Mouse (Mus musculus): ENCODE data around the gene Cldn10.
"Not testable (repeated sequence)": the region's sequence is repeated elsewhere in the genome, so short reads cannot be mapped to it uniquely, and the experiment has no call there.

Gene Cldn10

DNA sequence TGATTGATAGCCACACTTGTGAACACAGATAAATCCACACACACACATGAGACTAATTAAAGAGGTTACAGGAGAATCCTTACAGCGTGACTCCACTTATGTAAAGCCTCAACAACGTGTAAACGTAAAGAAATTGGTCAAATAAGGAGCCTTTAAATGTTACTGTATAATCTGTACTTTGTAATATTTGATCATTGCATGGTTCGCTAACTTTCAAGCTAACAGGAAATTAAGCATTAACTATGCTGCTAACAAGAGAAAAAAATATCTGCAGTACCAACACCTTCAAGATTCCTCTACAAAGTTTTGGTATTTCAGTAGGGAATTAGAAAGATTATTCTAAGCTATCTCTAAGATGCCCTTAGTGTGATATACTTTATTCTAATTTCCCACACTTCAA, at the start of gene Cldn10:
TSS of gene Cldn10 (plus strand) at position 288 of the 400 bp plus-strand sequence.
- DNase-seq = no peak

DNA sequence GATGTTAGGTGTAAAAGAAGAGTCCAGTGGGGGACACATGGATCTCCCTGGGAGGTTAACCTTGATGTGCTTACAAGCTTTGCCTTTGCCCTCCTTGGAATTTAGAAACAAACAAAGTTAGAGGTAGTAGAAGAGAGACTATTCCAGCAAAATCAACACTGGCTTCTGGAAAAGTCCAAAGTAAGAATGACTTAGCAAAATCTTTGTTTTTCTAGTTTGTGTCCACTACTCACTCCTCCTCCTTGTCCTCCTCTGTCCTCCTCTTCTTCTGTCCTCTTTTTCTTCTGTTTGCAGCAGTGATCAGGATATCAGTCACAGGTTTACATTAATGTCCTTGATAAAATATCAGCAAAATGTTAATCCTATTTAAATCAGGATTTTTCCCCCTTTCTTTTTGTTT, 45.9 kb upstream of the Cldn10 start:
- DNase-seq = no peak

DNA sequence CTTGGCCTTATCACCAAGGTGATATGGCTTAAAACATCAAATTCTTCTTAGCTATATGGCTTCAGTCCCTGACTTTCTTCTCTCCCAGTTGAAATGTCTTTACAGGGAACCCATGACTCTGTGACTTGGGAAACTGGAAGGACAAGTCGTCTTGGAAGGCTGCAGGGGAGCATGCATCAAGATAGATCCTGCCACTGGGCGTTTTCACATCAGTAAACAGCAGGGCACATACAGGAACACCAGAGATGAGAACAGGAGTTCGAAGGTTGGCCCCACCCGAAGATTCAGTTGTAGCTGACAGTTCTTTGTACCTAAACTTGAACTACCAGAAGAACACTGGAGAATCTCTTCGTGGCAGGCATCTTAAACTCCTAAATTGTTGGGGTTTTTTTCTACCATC, 44.8 kb upstream of the Cldn10 start:
- DNase-seq = no peak

DNA sequence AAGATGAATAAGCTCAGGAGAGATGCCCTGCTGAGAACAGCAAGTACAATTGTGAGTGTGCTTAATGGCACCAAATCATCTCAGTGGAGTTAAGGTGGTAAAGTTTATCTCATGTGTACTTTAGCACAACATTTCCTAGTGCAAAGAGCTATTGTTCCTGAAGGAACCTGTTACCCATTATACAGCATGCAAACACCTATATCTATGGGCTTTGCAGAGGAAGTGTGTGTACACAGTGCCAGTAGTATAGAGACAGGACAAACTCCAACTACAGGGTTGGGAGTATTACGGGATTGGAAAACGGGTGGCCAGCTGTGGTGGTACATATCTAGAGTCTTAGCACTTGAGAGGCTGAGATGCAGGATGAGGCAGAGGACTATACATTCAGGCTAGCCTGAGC, 38.6 kb upstream of the Cldn10 start:
- DNase-seq = no peak

DNA sequence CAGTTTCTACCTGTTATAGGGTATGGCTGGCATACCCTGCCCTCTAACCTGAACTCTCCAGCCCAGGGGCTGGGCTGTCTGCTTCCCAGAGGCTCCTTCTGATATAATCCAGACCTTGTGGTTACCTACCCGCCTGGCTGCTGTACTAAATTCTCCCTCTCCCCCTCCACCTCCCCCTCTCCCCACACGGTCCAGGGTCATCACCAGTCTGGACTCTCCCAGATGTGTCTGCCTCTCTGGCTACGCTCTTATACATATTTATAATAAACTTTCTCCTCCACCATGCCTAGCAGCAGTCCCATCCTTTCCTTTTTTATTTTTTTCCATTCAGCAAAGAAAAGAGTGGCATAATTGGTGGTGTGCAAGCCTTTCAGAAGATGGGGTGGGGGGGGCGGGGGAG, 38.0 kb upstream of the Cldn10 start:
- DNase-seq = no peak

DNA sequence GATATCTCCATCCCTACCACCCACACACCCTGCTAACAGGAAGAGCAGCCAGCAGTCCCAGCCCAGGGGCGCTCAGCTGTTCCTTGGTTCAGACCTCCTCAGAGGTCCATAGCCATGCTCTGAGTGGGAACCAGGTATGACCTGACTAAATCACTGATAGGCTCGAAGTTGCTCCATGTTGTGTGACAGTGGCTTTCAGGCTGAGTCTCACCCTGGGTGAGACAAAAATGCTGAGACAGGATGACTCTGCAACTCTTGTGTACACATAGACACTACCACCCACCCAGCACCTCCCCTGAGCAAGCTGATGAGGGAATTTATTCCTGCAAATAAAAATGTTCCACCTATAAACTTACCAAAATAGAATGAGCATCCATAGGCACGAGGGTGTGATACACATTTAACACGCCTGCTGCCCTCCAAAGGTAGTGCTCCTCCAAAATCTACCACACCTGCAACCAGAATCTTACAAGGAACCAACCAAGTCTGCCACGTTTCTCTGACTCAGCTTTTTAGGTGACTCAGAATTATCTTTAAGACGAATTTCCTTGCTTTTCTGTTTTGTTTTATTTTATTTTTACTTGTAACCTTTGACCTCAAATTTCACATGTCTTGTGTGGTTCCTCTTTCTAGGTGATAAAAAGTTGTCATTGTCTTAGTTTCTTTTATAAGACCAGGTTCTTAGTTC, 37.1 kb upstream of the Cldn10 start:
- no peak for DNase-seq

DNA sequence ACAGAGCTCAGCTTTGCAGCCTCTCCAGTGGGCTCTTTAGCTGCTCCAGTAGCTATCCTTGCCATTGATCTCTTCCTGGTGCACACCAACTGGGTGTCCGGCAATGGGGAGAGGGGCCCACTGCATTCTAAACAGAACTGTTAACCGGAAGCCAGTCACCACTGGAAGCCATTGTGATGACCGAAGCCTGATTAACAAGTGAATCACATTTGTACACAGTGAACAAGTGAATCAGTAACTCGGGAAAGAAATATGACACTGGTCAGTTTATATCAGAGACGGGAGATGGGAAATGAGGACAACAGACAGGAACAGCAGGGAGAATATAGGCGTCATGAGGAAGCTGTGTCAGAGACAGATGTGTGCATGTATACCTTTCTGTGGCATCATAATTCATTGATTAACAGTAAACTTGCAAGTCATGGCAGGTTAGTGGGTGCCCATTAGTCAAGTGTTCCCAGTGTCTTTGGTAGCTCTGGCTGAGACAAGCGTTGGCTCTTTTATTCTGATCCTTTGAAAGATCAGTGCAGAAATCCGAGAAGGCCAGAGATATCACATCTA, 36.4 kb upstream of the Cldn10 start:
- DNase-seq = no peak

DNA sequence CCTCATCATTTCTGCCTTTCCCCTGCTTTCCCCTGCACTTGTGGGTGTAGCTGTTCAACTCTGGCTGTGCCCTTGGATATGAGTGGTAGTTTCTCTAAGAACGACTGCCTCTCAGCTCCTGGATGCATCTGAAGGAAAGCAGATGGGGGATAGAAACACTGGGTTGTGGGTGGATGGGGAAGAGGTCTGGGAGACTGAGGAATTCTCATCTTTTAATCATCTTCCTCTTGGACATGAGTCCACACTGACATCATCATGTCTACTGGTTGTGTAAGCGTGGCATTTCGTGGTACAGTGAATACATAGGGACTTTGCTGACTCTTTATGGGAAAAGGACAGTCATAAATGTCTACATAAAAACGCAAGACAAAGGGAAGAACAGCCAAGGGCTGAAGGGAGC, 31.7 kb upstream of the Cldn10 start:
- DNase-seq = no peak

DNA sequence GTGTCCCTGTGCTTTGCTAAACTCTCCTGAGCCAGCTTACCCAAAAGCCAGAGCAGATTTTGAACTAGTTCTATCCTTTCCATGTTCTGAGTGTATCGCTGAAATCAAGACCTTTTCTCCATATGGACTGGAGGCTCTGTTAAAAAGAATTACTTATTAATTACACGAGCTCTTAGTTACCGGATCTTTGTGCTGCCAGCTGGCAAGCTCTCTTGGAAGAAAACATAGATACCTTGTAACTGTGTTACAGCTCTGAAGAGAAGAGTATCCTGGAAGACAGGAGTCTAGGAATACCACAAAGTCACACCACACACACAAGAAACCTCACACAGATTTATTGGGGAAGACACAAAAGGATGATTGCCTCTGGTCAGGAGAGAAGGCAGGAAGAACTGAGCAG, 31.1 kb upstream of the Cldn10 start:
- DNase-seq = no peak

DNA sequence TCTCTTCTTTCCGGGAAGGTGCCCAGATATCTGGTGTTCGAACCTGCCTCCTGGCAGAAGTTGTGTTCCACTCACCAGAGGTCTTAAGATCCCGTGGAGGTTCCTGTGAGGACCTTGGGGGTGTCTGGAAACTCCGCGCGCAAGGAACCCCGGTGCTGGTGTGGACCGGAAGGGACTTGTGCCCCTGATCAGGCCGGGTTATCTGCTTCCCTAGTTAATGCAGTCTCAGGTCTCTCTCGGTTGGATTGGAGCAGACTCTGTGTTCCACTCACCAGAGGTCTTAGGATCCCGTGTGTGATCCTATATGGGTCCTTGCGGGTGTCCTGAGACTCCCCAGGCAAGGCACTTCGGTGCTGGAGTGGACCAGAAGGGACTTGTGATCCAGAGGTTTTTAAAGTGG, 24.3 kb upstream of the Cldn10 start:
- not testable (repeated sequence) for DNase-seq

DNA sequence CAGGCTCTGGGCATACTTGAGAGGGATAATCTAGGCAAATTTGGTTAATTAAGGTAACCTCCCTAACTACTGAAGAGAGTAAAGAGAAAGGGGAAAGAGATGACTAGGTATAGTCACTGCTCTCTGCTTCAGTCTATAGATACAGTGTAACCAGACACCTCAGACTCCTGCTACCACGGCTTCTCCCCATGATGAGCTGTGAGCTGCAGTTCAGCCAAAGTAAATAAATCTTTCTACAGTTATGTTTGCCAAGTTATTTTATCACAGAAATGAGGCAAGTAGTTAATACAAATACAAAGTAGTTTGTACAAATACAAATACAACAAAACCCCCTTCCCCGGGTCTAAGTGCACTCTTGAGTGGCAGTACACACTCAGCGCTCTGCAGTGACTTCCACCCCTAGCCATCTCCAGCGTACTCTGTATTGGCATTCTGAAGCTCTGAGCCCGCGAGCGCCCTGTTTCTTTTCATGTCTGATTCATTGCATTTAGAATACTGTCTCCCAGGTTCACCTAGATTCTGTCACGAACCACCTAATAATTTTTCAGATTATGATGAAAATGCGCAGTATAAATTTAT, 23.7 kb upstream of the Cldn10 start:
- no peak for DNase-seq

DNA sequence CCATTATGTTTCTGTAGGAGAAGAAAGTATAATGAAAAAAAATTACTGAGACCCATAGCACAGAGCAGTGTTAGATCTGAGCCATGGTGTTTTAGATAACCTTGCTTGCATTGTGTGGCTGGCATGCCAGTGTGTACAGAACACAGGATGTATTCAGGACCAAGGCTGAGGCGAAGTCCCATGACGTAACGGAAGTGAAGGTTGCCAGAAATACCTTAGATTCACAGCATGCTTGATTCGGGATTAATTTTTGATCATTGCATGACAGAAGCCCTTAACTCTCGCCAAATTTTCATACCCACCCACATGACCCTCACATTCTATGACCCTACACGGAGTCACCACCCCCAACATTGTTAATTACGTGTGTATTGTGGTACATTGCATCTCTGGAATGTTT, 22.4 kb upstream of the Cldn10 start:
- DNase-seq = peak in 1 of 2 experiments; percentile 28

DNA sequence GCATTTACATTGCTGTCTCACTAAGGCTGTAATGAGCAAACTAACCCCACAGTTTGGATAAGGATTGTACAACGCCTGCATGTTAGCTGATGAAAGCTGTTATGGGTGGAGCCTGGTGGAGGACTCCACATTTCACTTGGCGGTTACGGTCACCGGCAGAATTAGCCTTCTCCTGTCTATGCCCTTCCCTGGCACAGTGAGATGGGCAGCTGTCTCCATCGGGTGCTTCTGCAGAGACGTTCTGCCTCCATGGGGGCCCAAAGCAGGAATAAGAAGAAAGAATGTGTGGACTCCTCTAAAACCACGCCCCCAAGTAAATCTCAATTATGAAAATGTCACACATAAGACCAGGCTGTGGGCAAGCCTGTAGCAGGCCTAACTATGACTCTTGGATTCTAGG, 21.8 kb upstream of the Cldn10 start:
- DNase-seq = no peak

DNA sequence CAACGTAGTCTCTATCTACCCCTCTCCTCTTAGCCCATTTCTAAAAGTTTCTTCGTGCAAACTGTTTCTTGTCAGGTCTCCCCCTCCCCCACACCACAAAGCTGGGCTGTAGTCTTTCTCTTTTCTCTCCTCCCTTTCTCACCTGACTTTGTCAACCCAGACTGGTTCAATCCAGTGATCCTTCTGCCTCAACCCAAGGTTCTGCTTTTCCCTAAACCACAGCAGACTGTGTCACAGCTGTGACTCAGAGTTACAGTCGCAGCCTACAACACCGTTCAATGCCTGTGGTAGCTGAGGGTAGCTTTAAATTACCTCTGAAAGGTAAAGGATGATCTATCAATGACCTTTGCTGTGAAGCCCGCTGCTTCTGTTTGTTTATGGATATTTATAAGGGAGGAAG, 21.3 kb upstream of the Cldn10 start:
- DNase-seq = no peak

DNA sequence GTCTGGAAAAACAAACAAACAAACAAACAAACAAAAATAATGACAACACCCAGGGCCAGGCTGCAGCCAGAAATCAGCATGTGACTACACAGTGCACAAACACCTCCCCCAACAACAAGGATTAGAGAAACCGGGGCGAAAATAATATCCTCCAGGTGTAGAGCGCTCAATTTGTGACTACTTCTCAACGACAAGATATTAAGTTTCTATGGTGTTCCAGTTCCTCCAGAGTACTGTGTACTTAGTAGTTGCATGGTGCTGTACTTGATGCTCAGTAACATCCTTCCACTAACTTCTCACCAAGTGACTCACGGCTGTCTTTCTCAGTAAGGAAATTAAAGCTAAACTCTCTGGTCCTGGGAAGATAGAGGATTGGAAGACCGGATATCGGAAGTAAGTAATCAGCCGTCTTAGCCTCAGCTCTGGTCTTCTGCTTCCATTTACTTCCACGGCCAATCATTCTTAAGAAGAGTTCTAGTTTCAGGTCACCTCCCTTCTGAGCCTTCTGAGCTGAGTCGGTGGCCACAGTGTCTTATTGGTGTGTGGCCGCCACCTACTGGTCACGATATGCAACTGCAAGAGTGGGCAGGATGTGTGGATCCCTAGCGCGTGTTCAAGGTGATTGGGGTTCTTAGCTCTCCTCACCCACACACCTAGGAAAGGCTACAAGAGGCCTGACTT, 19.9 kb upstream of the Cldn10 start:
- DNase-seq = peak; percentile 86

DNA sequence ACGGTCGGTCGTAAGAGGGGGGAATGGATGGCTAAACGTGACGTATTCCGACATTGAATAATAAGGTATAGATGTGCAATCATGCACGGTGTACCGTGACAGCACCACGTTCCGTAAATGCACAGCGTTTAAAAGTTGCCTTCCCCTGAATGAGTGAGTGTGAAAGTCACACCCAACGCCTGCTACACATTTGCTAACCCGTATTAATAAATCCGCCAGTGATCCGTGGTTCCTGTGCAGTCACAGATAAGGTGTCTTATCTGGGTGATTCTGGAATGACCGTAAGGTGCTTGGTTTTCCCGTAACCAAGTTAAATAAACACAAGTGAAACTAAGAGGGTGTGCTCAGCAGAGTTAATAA, 19.4 kb upstream of the Cldn10 start:
- DNase-seq = no peak

DNA sequence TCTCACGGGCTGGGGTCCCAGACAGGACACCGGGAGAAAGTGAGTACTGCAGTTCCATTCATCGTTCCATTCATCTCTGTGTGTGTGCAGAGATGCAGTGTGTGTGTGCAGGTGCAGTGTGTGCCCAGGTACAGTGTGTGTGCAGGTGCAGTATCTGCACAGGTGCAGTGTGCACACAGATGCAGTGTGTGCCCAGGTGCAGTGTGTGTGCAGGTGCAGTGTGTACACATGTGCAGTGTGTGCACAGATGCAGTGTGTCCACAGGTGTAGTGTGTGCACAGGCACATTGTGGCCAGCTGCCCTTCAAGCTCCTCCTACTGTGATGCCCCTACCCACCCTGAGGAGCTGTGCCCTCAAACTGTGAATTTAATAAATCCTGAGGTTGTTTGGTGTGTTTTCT, 14.0 kb upstream of the Cldn10 start:
- DNase-seq = no peak

DNA sequence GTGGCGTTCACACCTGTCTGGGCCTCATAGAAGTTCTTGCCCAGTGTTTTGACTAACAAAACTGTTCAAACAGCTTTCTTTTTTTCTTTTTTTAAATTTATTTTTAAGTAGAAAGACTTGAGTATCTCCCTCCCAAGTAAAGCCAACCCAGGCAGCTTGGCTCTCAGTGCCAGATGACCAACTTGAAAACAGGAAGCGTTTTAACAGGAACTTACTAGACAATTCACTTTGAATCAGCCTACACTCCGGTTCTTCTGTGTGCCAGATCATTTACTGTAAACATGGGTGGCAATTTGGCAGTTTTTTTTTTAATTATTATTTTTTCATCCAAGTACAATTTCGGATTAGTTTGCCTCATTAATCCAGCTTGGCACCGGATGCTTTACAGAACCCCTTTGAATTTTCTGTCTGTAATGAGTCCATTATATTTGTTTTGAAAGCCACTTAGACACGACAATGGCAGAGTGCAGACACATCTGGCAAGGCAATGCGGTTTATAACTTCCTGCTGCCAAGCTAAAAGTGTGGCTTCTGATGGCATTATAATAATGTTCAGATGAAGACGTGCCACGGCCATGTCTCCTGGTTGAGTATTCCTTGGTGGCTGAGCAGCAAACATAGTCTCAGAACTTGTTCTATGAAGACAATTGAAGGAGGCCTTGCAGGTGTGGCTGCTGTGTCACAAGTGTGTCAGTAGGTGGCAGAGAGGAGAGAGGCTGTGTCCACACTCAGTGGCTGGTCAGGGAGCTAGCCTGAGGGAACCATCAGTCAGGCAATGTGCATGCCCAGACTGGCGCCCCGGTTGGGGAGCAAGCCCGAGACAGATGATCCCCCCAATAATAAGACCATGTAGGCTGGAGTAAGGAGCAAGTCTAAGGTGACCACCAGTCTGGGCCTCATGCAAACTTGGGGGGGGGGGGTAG, 12.9 kb upstream of the Cldn10 start:
- peak in 1 of 2 experiments; percentile 19 for DNase-seq

DNA sequence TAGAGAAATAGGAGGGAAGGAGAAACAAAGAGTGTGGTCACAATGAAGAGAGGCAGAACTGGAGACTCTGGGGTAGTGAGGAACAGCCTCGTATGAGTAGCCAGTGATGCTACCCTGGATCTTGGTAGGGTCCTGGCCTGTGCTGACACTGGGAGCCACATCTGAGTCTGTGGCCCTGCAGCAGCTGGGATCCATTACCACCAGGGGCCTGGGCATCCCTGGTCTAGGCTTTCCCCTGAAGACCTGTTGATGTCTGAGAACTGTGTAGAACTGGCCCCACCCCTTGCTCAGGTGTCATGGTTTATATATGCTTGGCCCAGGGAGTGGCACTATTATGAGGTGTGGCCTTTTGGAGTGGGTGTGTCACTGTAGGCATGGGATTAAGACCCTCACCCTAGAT, 12.2 kb upstream of the Cldn10 start:
- no peak for DNase-seq

DNA sequence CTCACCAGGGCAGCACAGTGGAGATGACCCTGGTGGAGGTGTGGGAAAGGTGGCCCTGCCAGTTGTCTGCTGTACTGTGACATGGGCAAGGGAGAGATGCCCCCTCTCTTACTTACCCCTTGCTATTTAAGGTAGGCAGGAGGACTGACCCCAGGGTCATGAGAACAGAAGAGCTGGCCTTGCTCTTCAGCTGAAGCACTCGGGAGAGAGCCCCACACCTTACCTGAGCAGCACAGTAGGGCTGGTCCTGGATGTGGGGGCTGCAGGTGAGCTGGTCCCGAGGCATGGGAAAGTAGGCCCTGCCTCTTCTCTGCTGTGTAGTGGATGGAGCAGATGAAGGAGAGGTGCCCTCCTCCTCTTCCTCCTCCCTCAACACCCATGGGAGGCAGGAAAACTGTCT, 11.3 kb upstream of the Cldn10 start:
- DNase-seq = no peak

DNA sequence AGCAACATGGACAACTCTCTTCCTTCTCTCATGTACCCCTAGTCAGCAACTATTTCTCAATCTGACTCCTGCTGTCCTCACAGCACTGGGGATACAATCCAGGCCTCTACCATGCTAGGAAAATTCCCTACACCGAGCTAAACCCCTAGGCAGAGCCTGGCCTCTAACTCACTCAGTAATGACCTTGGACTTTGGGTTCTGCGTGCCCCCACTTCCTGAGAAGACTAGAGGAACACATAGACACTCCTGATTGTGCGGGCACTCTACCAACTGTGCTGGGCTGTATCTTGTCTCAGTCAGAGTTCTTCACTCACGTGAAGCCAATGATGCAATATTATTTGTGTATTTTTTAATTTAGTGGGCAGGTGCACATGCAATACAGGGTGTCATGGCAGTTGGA, 10.2 kb upstream of the Cldn10 start:
- no peak for DNase-seq

DNA sequence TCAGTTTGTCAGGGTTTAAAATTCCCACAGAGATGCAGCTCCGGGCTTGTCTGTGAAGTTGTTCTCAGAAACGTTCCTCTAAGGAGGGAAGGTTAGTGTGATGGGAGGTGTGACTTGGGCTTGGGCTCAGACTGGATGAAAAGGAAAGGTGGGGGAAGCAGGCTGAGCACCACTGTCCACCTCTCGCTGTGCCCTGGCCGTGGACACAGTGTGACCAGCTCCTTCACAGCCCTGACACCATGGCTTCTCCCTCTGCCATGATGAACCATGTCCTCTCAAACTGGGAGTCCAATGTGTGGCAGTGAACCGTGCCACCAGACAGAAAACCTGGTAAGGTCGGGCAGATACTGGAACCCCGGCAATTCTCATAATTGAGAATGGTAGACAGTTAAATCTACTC, 6.1 kb upstream of the Cldn10 start:
- no peak for DNase-seq

DNA sequence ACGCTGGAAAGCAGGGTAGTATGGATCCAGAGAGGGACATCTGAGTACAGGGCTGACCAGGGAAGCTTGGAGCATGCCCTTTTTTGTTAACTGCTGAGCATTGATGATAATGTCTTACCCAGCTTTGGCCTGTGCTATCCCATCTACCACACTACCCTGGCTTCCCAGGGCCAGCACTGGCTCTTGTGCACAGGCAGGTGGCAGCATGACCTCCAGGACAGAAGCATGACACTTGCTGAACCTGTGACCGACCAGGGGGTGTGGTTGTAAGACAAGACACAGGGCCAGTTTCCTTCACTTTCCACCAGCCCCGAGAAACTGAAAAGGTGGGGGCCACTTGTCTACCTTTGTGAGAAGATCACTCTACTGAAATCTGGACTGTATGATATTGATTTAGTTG, 5.5 kb upstream of the Cldn10 start:
- no peak for DNase-seq
